Comparison of ENCODE assay signal across 8 mouse cellular contexts in the genomic region with DNA sequence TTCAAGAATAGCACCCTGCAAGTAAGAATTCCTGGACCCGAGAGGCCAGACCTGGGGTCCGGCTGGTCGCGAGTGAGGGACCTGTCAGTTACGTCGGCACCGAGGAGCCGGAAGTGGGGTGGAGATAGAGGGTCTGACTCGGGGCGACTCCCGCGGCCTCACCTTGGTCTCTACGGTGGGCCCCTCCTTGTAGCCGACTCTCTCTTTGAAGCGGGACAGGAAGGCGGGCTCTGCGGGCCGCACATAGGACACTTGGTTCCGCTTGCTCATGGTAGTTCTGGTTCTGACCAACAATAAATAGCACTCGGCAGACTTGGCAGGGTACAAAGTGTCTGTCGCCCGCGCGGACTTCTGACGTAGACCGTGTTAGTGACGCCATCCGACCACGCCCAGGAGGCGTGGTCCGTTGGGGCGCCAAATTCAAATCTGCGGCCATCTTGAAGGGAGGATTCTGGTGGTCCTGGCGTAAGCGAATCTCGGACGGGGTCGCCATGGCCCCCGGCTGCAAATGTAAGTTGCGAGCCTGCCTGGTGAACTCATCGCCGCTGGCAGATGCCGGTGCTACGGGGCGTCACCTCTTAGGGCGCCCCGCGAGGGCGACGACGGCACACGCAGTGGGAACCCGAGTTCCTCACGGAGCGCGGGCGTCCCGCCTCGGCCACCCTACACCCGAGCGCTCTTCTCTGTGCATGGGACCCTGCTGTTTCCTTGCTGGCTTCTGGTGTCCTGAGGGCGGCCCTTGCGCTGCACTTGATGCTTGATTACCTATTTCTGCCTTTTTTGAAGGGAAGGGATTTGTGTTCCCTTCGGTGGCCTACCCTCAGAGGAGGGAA. TPM values are rescaled to one million over a fixed set of nuclear protein-coding genes. Genes with fewer than 3 reads are reported as not detected.
DNase-seq lines count a peak whose midpoint lies in the region; ATAC-seq and TF ChIP-seq lines count a peak whose summit lies in the region.

Gene 1110059G10Rik, minus strand, starts transcription at position 358 of the 833 bp plus-strand sequence.
Gene Kif15, plus strand, starts transcription at position 404 of the 833 bp plus-strand sequence.

- peak within 1 kb of the TSS; percentile 70 for H3K9ac ChIP-seq in forebrain, embryonic 16.5 days (replicated peaks; ENCODE audit: low read depth, low read length)
- H3K9ac ChIP-seq in lung, embryonic 15.5 days, result peak within 1 kb of the TSS; percentile 58

- TF ChIP-seq CTCF in G1E (IDR thresholded peaks at IDR 0.05; ENCODE audit: low read depth, low read length), result no peak

- intact Hi-C loops in heart, postnatal 36 days (cut with DNase I), result loop anchor here (2.0 to 5.0 kb wide), 5 partner anchors 71 to 214 kb away; partner anchors contain the start of genes Exosc7, Tcaim, Tmem42 and Zdhhc3

- peak within 1 kb of the TSS; percentile 89 for H3K4me3 ChIP-seq in G1E (ENCODE audit: low read depth, low read length)
- peak within 1 kb of the TSS; percentile 66 for H3K4me3 ChIP-seq in forebrain, embryonic 16.5 days (replicated peaks; ENCODE audit: low read length)
- H3K4me3 ChIP-seq in lung, embryonic 15.5 days, result peak within 1 kb of the TSS; percentile 55

- under 1% methylated on average over 63 of the region's 64 CpGs for whole genome bisulfite sequencing in forebrain, embryonic 16.5 days
- WGBS in lung, embryonic 15.5 days, result under 1% methylated on average over 64 of the region's 64 CpGs

- H3K4me1 ChIP-seq in G1E (ENCODE audit: insufficient read depth, low read depth, low read length), result peaks cover 23% of the 10 kb centered on the region
- H3K4me1 ChIP-seq in forebrain, embryonic 16.5 days (replicated peaks; ENCODE audit: control insufficient read depth, insufficient read depth, low read length), result peaks cover 13% of the 10 kb centered on the region
- H3K4me1 ChIP-seq in lung, embryonic 15.5 days, result peaks cover 22% of the 10 kb centered on the region

- H3K36me3 ChIP-seq in G1E (replicated peaks), result peaks cover 42% of the 10 kb centered on the region
- H3K36me3 ChIP-seq in forebrain, embryonic 16.5 days (ENCODE audit: control insufficient read depth, insufficient read depth), result no peaks in the 10 kb centered on the region
- H3K36me3 ChIP-seq in lung, embryonic 15.5 days, result peaks cover 12% of the 10 kb centered on the region; the same call in 1 of the 2 replicates

- no peaks in the 10 kb centered on the region for H3K9me3 ChIP-seq in G1E (replicated peaks)
- H3K9me3 ChIP-seq in forebrain, embryonic 16.5 days (ENCODE audit: control insufficient read depth, low read length), result no peaks in the 10 kb centered on the region
- H3K9me3 ChIP-seq in lung, embryonic 15.5 days, result no peaks in the 10 kb centered on the region

- peak within 1 kb of the TSS; percentile 62 for H3K27ac ChIP-seq in forebrain, embryonic 16.5 days (ENCODE audit: low read length)
- H3K27ac ChIP-seq in lung, embryonic 15.5 days, result peak within 1 kb of the TSS; percentile 58

- H3K27me3 ChIP-seq in G1E (ENCODE audit: insufficient read depth, low read length), result no peaks in the 10 kb centered on the region
- no peaks in the 10 kb centered on the region for H3K27me3 ChIP-seq in forebrain, embryonic 16.5 days (replicated peaks; ENCODE audit: control insufficient read depth, insufficient read depth, low read length)
- no peaks in the 10 kb centered on the region for H3K27me3 ChIP-seq in lung, embryonic 15.5 days

- peak within 1 kb of the TSS; percentile 90 for H3K4me2 ChIP-seq in forebrain, embryonic 16.5 days (ENCODE audit: low read length)
- H3K4me2 ChIP-seq in lung, embryonic 15.5 days, result peak within 1 kb of the TSS; percentile 72

- peak; percentile 88 for ATAC-seq in G1E (ENCODE audit: extremely low read depth, insufficient number of reproducible peaks, low FRiP score, poor library complexity, severe bottlenecking)
- ATAC-seq in forebrain, embryonic 16.5 days, result peak; percentile 98
- ATAC-seq in lung, embryonic 15.5 days (ENCODE audit: borderline replicate concordance, extremely low read depth, low FRiP score, low TSS enrichment), result peak; percentile 94

- peak; percentile 67 for DNase-seq in G1E (ENCODE audit: low spot score)
- DNase-seq in cerebellum, adult 18-20 months, result peak; percentile 80 to 94
- peak; percentile 93 to 97 for DNase-seq in heart, postnatal 36 days
- DNase-seq in layer of hippocampus, adult 8-10 months (ENCODE audit: low spot score in 2 of 2), result peak; percentile 88 to 94
- peak; percentile 76 for DNase-seq in ovary, adult 18-20 months (ENCODE audit: low spot score)
- peak; percentile 94 for DNase-seq in thymus, postnatal 0 days (ENCODE audit: low spot score)

RNA-seq across cellular contexts. Expression of gene 1110059G10Rik, which starts in this region (rescaled TPM):
- total RNA-seq in G1E (2014; fragmentation: Nextera tagmentation), result 8.7 and 22.0 TPM in 2 replicates
- total RNA-seq in G1E (2017), result 38.1 and 45.7 TPM in 2 replicates
- polyA plus RNA-seq in G1E (2012), result 1.6 and 3.0 TPM in 2 replicates
- polyA plus RNA-seq in forebrain, embryonic 16.5 days (2015; fragmentation: Nextera tagmentation; extraction: Ambion mirVana), result 32.9 and 34.0 TPM in 2 replicates
- total RNA-seq in heart, postnatal 36 days (2021), result 10 to 100 TPM; 15.4 to 19.0 TPM
- 10 to 100 TPM; 20.9 to 24.6 (median 23.0) TPM for total RNA-seq in layer of hippocampus, adult 8-10 months (2022)
- 28.9 and 31.6 TPM in 2 replicates for polyA plus RNA-seq in lung, embryonic 15.5 days (2015; fragmentation: Nextera tagmentation; extraction: Ambion mirVana)
- 42.4 and 47.5 TPM in 2 replicates for polyA plus RNA-seq in thymus, postnatal 0 days (2015; fragmentation: Nextera tagmentation; extraction: Ambion mirVana)

RNA-seq across cellular contexts. Expression of gene Kif15, which starts in this region (rescaled TPM):
- total RNA-seq in G1E (2014; fragmentation: Nextera tagmentation), result 255 and 272 TPM in 2 replicates
- total RNA-seq in G1E (2017), result 197 and 222 TPM in 2 replicates
- polyA plus RNA-seq in G1E (2012), result 16.9 and 23.5 TPM in 2 replicates
- polyA plus RNA-seq in forebrain, embryonic 16.5 days (2015; fragmentation: Nextera tagmentation; extraction: Ambion mirVana), result 26.1 and 26.8 TPM in 2 replicates
- under 1 TPM; 0.78 to 0.87 TPM for total RNA-seq in heart, postnatal 36 days (2021)
- under 1 TPM; 0.65 to 0.99 (median 0.81) TPM for total RNA-seq in layer of hippocampus, adult 8-10 months (2022)
- 69.7 and 72.0 TPM in 2 replicates for polyA plus RNA-seq in lung, embryonic 15.5 days (2015; fragmentation: Nextera tagmentation; extraction: Ambion mirVana)
- 50.9 and 62.8 TPM in 2 replicates for polyA plus RNA-seq in thymus, postnatal 0 days (2015; fragmentation: Nextera tagmentation; extraction: Ambion mirVana)

Comparison
In these comparisons a context has a peak if more than half of its experiments do, and no peak if none do; other contexts are left out.
1. Peak in every context shown above with its lines: DNase-seq, ATAC-seq, H3K4me3 ChIP-seq and H3K27ac ChIP-seq.
2. RNA of gene Kif15 (total RNA-seq): 197 to 272 TPM in G1E; 0.65 to 0.99 TPM in layer of hippocampus, adult 8-10 months and 0.78 to 0.87 TPM in heart, postnatal 36 days; every median in the first group is over 10 times any median in the second.